Mouse (Mus musculus) C2C12 (cell line): ENCODE data around the gene Zfp846.

ENCODE experiments used
- CEBPB ChIP-seq: IDR thresholded peaks from one replicate; pipeline ENCODE4 v1.6.1; 2011; ENCODE audit warnings: low read depth, mild to moderate bottlenecking, control low read depth, moderate library complexity
- CTCF ChIP-seq: IDR thresholded peaks from one replicate; pipeline ENCODE4 v1.5.1; 2011; ENCODE audit not compliant: control insufficient read depth, insufficient read depth, insufficient read length
- FOSL1 ChIP-seq: IDR thresholded peaks from one replicate; pipeline ENCODE4 v1.8.0; 2011; ENCODE audit warnings: mild to moderate bottlenecking, low read length; ENCODE audit not compliant: poor library complexity, insufficient read depth, severe bottlenecking
- MYOG ChIP-seq: IDR thresholded peaks from one replicate; pipeline ENCODE4 v1.6.1; 2011; ENCODE audit not compliant: control insufficient read depth, insufficient read length; ENCODE audit errors: extremely low read depth
- USF1 ChIP-seq: IDR thresholded peaks from one replicate; pipeline ENCODE4 v1.6.1; 2011; ENCODE audit warnings: low read depth, mild to moderate bottlenecking, control low read depth, moderate library complexity

DNA sequence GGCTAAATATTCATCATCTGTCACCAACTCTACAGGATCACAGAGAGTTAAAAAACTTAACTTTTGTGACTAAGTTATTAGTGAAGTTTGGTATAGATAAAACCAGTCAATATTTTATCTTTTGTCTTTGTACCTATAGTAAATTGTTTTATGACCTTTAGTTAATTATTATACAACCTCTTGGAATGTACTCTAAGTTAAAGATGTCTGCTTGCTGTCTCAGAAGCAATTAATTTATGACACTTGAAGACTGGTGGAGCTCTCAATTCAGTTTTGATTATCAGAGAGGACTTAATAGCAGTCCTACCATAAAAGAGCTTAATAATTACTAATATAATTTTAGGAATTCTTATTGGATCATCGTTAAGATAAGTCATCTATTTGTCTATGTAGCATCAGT lies 28.4 kb upstream of the Zfp846 start:
- TF ChIP-seq CTCF = no peak
- no peak for TF ChIP-seq CEBPB
- TF ChIP-seq MYOG = no peak
- TF ChIP-seq USF1 = no peak
- TF ChIP-seq FOSL1 = no peak
